ENCODE assay signal across 9 mouse cellular contexts in the genomic region with DNA sequence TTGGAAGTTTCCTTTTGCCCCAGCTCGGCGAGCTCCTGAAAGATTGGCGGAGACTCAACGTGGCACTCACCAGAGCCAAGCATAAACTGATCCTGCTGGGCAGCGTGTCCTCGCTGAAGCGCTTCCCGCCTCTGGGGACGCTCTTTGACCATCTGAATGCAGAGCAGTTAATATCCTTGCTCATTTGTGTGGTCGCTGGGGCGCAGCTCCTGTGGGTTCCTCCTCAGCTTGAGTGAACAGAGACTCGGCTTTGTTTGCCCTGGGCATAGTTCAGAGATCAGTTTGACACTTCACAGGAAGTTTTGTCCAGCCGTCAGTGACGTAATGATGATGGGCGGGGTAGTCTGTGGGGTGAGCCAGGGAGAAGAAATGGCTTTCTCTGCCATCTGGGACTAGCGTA. TPM values are rescaled to one million over a fixed set of nuclear protein-coding genes. Genes with fewer than 3 reads are reported as not detected.
DNase-seq lines count a peak whose midpoint lies in the region; ATAC-seq and TF ChIP-seq lines count a peak whose summit lies in the region.
"Had no signal": no experiment of that assay in that cellular context is flagged by ENCODE, and none has a peak within 500 bp of the region (broad histone marks: within the 10 kb centered on the region; RNA-seq: fewer than 3 reads in every experiment).

No protein-coding gene starts in this region.

- H3K9me3 ChIP-seq in neural tube, embryonic 11.5 days (ENCODE audit: control insufficient read depth, low read length): no peaks in the 10 kb centered on the region
- H3K9me3 ChIP-seq in kidney, embryonic 15.5 days (replicated peaks): no peaks in the 10 kb centered on the region
- H3K9me3 ChIP-seq in midbrain, embryonic 10.5 days (replicated peaks): no peaks in the 10 kb centered on the region
- H3K9me3 ChIP-seq: embryonic facial prominence, embryonic 13.5 days; limb, embryonic 13.5 days had no signal

- peak; percentile 15 for DNase-seq in neural tube, embryonic 11.5 days (ENCODE audit: low spot score)
- no peak for DNase-seq in neural tube, embryonic 10.5 days (ENCODE audit: extremely low spot score, low spot score)
- DNase-seq in cerebellum, adult 9-11 months: peak; percentile 49
- peak; percentile 44 to 59 for DNase-seq in spleen, adult 2 months (ENCODE audit: low read depth in 1 of 2, low spot score in 2 of 2)
- no peak for DNase-seq in midbrain, embryonic 10.5 days (ENCODE audit: low spot score)
- DNase-seq in urinary bladder, postnatal 14 days (ENCODE audit: low spot score): no peak

- H3K36me3 ChIP-seq in neural tube, embryonic 11.5 days (ENCODE audit: control insufficient read depth, insufficient read depth, low read length): peaks cover 8% of the 10 kb centered on the region
- peaks cover 66% of the 10 kb centered on the region for H3K36me3 ChIP-seq in kidney, embryonic 15.5 days
- no peaks in the 10 kb centered on the region for H3K36me3 ChIP-seq in spleen, adult 2 months (ENCODE audit: control insufficient read depth, insufficient read depth, low read length)
- H3K36me3 ChIP-seq in midbrain, embryonic 10.5 days: peaks cover 85% of the 10 kb centered on the region

- H3K9ac ChIP-seq in neural tube, embryonic 11.5 days (ENCODE audit: low read length): no peak overlapping the region
- no peak overlapping the region for H3K9ac ChIP-seq in kidney, embryonic 15.5 days
- H3K9ac ChIP-seq: embryonic facial prominence, embryonic 13.5 days; limb, embryonic 13.5 days had no signal

- no peak for TF ChIP-seq POLR2A in spleen, adult 2 months (IDR thresholded peaks at IDR 0.05; ENCODE audit: low read depth, low read length)

- no peak overlapping the region for H3K4me2 ChIP-seq in neural tube, embryonic 11.5 days (ENCODE audit: low read depth)
- H3K4me2 ChIP-seq in kidney, embryonic 15.5 days: no peak overlapping the region
- H3K4me2 ChIP-seq: embryonic facial prominence, embryonic 13.5 days; limb, embryonic 13.5 days had no signal

- no peak for ATAC-seq in neural tube, embryonic 11.5 days (ENCODE audit: insufficient read depth, low FRiP score, low TSS enrichment)
- peak; percentile 68 for ATAC-seq in kidney, embryonic 15.5 days (replicated peaks; ENCODE audit: low FRiP score)

- H3K4me1 ChIP-seq in neural tube, embryonic 11.5 days (ENCODE audit: control insufficient read depth, insufficient read depth, low read length): no peaks in the 10 kb centered on the region
- H3K4me1 ChIP-seq in kidney, embryonic 15.5 days: no peaks in the 10 kb centered on the region
- H3K4me1 ChIP-seq in spleen, adult 2 months (ENCODE audit: control insufficient read depth, insufficient read depth, insufficient read length): peaks cover 3% of the 10 kb centered on the region; the same call in 1 of the 2 replicates
- H3K4me1 ChIP-seq in midbrain, embryonic 10.5 days: no peaks in the 10 kb centered on the region
- H3K4me1 ChIP-seq: embryonic facial prominence, embryonic 13.5 days; limb, embryonic 13.5 days had no signal

- H3K27me3 ChIP-seq in neural tube, embryonic 11.5 days (ENCODE audit: control insufficient read depth, insufficient read depth, low read length): no peaks in the 10 kb centered on the region
- no peaks in the 10 kb centered on the region for H3K27me3 ChIP-seq in kidney, embryonic 15.5 days
- H3K27me3 ChIP-seq in spleen, adult 2 months (ENCODE audit: control insufficient read depth, insufficient read depth, low read length): no peaks in the 10 kb centered on the region
- no peaks in the 10 kb centered on the region for H3K27me3 ChIP-seq in midbrain, embryonic 10.5 days (ENCODE audit: low read depth, poor library complexity, severe bottlenecking)
- H3K27me3 ChIP-seq: embryonic facial prominence, embryonic 13.5 days; limb, embryonic 13.5 days had no signal

- H3K4me3 ChIP-seq in neural tube, embryonic 11.5 days (ENCODE audit: low read depth, low read length): no peak overlapping the region
- no peak overlapping the region for H3K4me3 ChIP-seq in kidney, embryonic 15.5 days (replicated peaks)
- H3K4me3 ChIP-seq in spleen, adult 2 months (ENCODE audit: extremely low read depth, insufficient read depth, insufficient read length): no peak overlapping the region
- H3K4me3 ChIP-seq in midbrain, embryonic 10.5 days: no peak overlapping the region
- H3K4me3 ChIP-seq: embryonic facial prominence, embryonic 13.5 days; limb, embryonic 13.5 days had no signal

- 76% methylated on average over 16 of the region's 16 CpGs for WGBS in neural tube, embryonic 11.5 days
- WGBS in kidney, embryonic 15.5 days: 63% methylated on average over 16 of the region's 16 CpGs
- WGBS in spleen, adult 2 months: 45% methylated on average over 16 of the region's 16 CpGs
- WGBS in midbrain, embryonic 10.5 days: 80% methylated on average over 16 of the region's 16 CpGs

- no peak overlapping the region for H3K27ac ChIP-seq in neural tube, embryonic 11.5 days (ENCODE audit: low read depth, low read length)
- no peak overlapping the region for H3K27ac ChIP-seq in kidney, embryonic 15.5 days
- peak overlapping the region; percentile 43; the same call in 1 of the 2 replicates for H3K27ac ChIP-seq in spleen, adult 2 months (ENCODE audit: insufficient read depth, low read length)
- H3K27ac ChIP-seq in midbrain, embryonic 10.5 days (replicated peaks): no peak overlapping the region
- H3K27ac ChIP-seq: embryonic facial prominence, embryonic 13.5 days; limb, embryonic 13.5 days had no signal

- peak; percentile 36; the same call in 1 of the 2 replicates for TF ChIP-seq CTCF in spleen, adult 2 months (IDR thresholded peaks at IDR 0.05; ENCODE audit: extremely low read depth, insufficient read depth, insufficient read length, insufficient replicate concordance)

RNA-seq across cellular contexts. Expression of a gene that starts 8.2 kb away (rescaled TPM):
- polyA plus RNA-seq in neural tube, embryonic 11.5 days (2014; fragmentation: Nextera tagmentation; extraction: Ambion mirVana): 20.1 and 22.7 TPM in 2 replicates
- 25.8 and 26.6 TPM in 2 replicates for polyA plus RNA-seq in kidney, embryonic 15.5 days (2015; fragmentation: Nextera tagmentation; extraction: Ambion mirVana)
- 2.6 and 3.0 TPM in 2 replicates for polyA plus RNA-seq in spleen, adult 2 months (2012; rRNA removed)
- polyA plus RNA-seq in midbrain, embryonic 10.5 days (2016; fragmentation: Nextera tagmentation; extraction: Ambion mirVana): 24.9 and 25.3 TPM in 2 replicates

RNA-seq across cellular contexts. Expression of a gene that starts 25.0 kb away (rescaled TPM):
- polyA plus RNA-seq in neural tube, embryonic 11.5 days (2014; fragmentation: Nextera tagmentation; extraction: Ambion mirVana): 23.3 and 27.5 TPM in 2 replicates
- 20.8 and 22.2 TPM in 2 replicates for polyA plus RNA-seq in kidney, embryonic 15.5 days (2015; fragmentation: Nextera tagmentation; extraction: Ambion mirVana)
- polyA plus RNA-seq in spleen, adult 2 months (2012; rRNA removed): 4.7 and 6.4 TPM in 2 replicates
- 28.7 and 31.9 TPM in 2 replicates for polyA plus RNA-seq in midbrain, embryonic 10.5 days (2016; fragmentation: Nextera tagmentation; extraction: Ambion mirVana)

RNA-seq across cellular contexts. Expression of a gene that starts 51.4 kb away (rescaled TPM):
- 11.6 and 12.1 TPM in 2 replicates for polyA plus RNA-seq in neural tube, embryonic 11.5 days (2014; fragmentation: Nextera tagmentation; extraction: Ambion mirVana)
- 15.0 and 15.8 TPM in 2 replicates for polyA plus RNA-seq in kidney, embryonic 15.5 days (2015; fragmentation: Nextera tagmentation; extraction: Ambion mirVana)
- polyA plus RNA-seq in spleen, adult 2 months (2012; rRNA removed): 8.5 and 21.5 TPM in 2 replicates
- polyA plus RNA-seq in midbrain, embryonic 10.5 days (2016; fragmentation: Nextera tagmentation; extraction: Ambion mirVana): 8.5 and 9.4 TPM in 2 replicates

RNA-seq across cellular contexts. Expression of a gene that starts 52.2 kb away (rescaled TPM):
- 147 and 159 TPM in 2 replicates for polyA plus RNA-seq in neural tube, embryonic 11.5 days (2014; fragmentation: Nextera tagmentation; extraction: Ambion mirVana)
- polyA plus RNA-seq in kidney, embryonic 15.5 days (2015; fragmentation: Nextera tagmentation; extraction: Ambion mirVana): 124 and 125 TPM in 2 replicates
- 9.0 and 11.2 TPM in 2 replicates for polyA plus RNA-seq in spleen, adult 2 months (2012; rRNA removed)
- polyA plus RNA-seq in midbrain, embryonic 10.5 days (2016; fragmentation: Nextera tagmentation; extraction: Ambion mirVana): 215 and 228 TPM in 2 replicates

RNA-seq across cellular contexts. Expression of a gene that starts 52.3 kb away (rescaled TPM):
- polyA plus RNA-seq in neural tube, embryonic 11.5 days (2014; fragmentation: Nextera tagmentation; extraction: Ambion mirVana): 0.55 and 1.4 TPM in 2 replicates
- 4.0 and 4.4 TPM in 2 replicates for polyA plus RNA-seq in kidney, embryonic 15.5 days (2015; fragmentation: Nextera tagmentation; extraction: Ambion mirVana)
- 0.55 and 0.74 TPM in 2 replicates for polyA plus RNA-seq in spleen, adult 2 months (2012; rRNA removed)
- polyA plus RNA-seq in midbrain, embryonic 10.5 days (2016; fragmentation: Nextera tagmentation; extraction: Ambion mirVana): 0.89 and 1.1 TPM in 2 replicates

Comparison
In these comparisons a context has a peak if more than half of its experiments do, and no peak if none do; other contexts are left out.
1. DNase-seq: peak in neural tube, embryonic 11.5 days (single experiment), cerebellum, adult 9-11 months (single experiment) and spleen, adult 2 months (2 of 2); none in neural tube, embryonic 10.5 days (single experiment), midbrain, embryonic 10.5 days (single experiment) and urinary bladder, postnatal 14 days (single experiment).